Mouse (Mus musculus) neural tube, embryonic 14.5 days (tissue): ENCODE data around the gene Nmt1. TPM values are rescaled to one million over a fixed set of nuclear protein-coding genes. Genes with fewer than 3 reads are reported as not detected.
A peak's percentile ranks its signal among the peaks of the same experiment; 100 is the strongest.

Experiments
- ATAC-seq: fragments of 200-750 bp; cut with Nextera tagmentation; 2 replicates; pipeline ENCODE4 v1.8.0; 2017; ENCODE audit warnings: low read depth, mild to moderate bottlenecking, moderate TSS enrichment, moderate library complexity
- H3K27ac ChIP-seq: fragments of 300-500 bp; sonication (generic); 2 replicates; pipeline ENCODE4 v1.5.1; 2014; ENCODE audit warnings: low read depth, mild to moderate bottlenecking, control low read depth, low read length, moderate library complexity, mixed read lengths
- H3K27me3 ChIP-seq: fragments of 300-500 bp; sonication (generic); 2 replicates; pipeline ENCODE4 v1.6.1; 2014; ENCODE audit warnings: low read length; ENCODE audit not compliant: control insufficient read depth, insufficient read depth
- H3K36me3 ChIP-seq: fragments of 300-500 bp; sonication (generic); 2 replicates; pipeline ENCODE4 v1.6.1; 2014; ENCODE audit warnings: low read length, mixed read lengths; ENCODE audit not compliant: control insufficient read depth, insufficient read depth
- H3K4me1 ChIP-seq: fragments of 300-500 bp; sonication (generic); 2 replicates; pipeline ENCODE4 v1.6.1; 2014; ENCODE audit warnings: low read length; ENCODE audit not compliant: control insufficient read depth, insufficient read depth
- H3K4me2 ChIP-seq: fragments of 300-500 bp; sonication (generic); 2 replicates; pipeline ENCODE4 v1.6.1; 2014; ENCODE audit warnings: mild to moderate bottlenecking, low read depth, low read length, control low read depth
- H3K4me3 ChIP-seq: fragments of 300-500 bp; sonication (generic); 2 replicates; pipeline ENCODE4 v1.5.1; 2014; ENCODE audit warnings: low read depth, low read length, control low read depth, mixed read lengths
- H3K9ac ChIP-seq: fragments of 300-500 bp; sonication (generic); replicated peaks from 2 replicates; pipeline ENCODE4 v1.6.1; 2014; ENCODE audit warnings: low read depth, mild to moderate bottlenecking, control low read depth, low read length, mixed read lengths
- H3K9me3 ChIP-seq: fragments of 300-500 bp; sonication (generic); 2 replicates; pipeline ENCODE4 v1.6.1; 2016; ENCODE audit warnings: low read length; ENCODE audit not compliant: control insufficient read depth
- WGBS: fragments of 180-500 bp; shearing (Covaris S2); extraction: QIAGEN DNeasy Blood & Tissue Kit; methylation state at CpG from one replicate; pipeline ENCODE4 v1.1.7; 2014; 5-methylcytosine and 5-hydroxymethylcytosine counted together
- microRNA-seq: library from miRNA; unstranded; fragments of <30 nt; microRNA quantifications from one replicate; pipeline ENCODE4, GENCODE M21; 2016
- polyA plus RNA-seq: library from polyadenylated mRNA; unstranded; fragments of >200 nt; fragmentation: Nextera tagmentation; extraction: Ambion mirVana; gene quantifications from 2 replicates; pipeline ENCODE4 v1.2.1, GENCODE M21; 2014

Gene Nmt1
- polyA plus RNA-seq, 1 experiment from 2014 or later, result 35.5 TPM

DNA sequence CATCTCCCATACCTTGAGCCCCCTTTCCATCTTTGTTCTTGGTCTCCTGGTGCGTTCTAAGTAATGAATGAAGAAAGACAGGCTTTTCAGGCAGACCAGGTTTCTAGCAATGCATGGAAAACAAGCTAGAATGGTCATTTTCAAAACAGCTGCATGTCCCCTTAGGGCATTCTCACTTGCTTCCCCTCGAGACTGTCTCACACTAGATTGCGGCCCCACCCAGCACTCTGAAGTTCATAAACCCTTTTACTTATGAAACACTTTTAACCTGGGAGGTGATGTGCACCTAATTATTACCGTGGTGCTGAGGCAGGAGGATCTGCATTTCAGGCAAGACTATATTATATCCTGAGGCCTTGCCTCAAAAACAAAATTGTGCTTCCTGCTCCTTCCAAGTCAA lies 85.8 kb downstream of the Nmt1 start:
- Histone ChIP-seq H3K27ac (no peak overlapping the region), H3K27me3 (peaks cover 4% of the 10 kb centered on the region), H3K4me3 (no peak overlapping the region), H3K4me2 (no peak overlapping the region), H3K36me3 (no peaks in the 10 kb centered on the region), H3K9me3 (no peaks in the 10 kb centered on the region), H3K4me1 (peaks cover 12% of the 10 kb centered on the region), H3K9ac (no peak overlapping the region)
- ATAC-seq, result no peak
- 76% methylated on average over 4 of the region's 4 CpGs for WGBS

DNA sequence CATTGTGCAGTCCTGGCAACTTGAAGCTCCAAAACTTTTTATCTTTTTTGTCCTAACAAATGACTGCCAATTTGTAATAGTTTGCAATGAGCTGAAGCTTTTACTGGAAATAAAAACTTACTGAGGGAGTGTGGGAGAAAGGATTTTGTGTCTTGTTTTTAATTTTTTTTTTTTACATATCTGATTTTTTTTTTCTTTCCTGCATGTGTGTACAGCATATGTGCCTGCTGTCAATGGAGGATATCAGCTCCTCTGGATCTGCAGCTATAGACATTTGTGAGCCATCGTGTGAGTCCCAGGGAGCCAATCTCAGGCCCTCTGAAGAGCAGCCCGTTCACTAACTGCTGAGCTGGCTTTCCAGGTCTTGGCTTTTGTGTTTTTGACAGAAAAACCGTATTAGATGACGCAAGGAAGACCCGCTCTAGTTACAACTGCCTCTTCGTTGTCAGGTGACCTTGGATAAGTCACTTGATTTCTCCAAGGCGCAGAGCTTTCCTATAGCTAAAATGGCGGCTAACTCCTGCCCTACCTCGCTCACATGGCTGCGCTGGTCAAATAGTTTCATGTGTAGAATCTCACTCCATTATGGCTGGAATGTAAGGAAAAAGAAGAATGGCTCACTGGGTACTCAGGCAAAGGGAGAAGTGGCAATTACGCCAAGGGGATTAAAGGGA lies 86.4 kb downstream of the Nmt1 start:
- Histone ChIP-seq H3K4me1 (peaks cover 12% of the 10 kb centered on the region), H3K27ac (peak overlapping the region; percentile 90; the same call in 1 of the 2 replicates), H3K27me3 (peaks cover 4% of the 10 kb centered on the region), H3K9me3 (no peaks in the 10 kb centered on the region), H3K36me3 (no peaks in the 10 kb centered on the region), H3K4me2 (peak overlapping the region; percentile 78), H3K4me3 (peak overlapping the region; percentile 59), H3K9ac (peak overlapping the region; percentile 74)
- 89% methylated on average over 11 of the region's 11 CpGs for WGBS
- ATAC-seq, result no peak

DNA sequence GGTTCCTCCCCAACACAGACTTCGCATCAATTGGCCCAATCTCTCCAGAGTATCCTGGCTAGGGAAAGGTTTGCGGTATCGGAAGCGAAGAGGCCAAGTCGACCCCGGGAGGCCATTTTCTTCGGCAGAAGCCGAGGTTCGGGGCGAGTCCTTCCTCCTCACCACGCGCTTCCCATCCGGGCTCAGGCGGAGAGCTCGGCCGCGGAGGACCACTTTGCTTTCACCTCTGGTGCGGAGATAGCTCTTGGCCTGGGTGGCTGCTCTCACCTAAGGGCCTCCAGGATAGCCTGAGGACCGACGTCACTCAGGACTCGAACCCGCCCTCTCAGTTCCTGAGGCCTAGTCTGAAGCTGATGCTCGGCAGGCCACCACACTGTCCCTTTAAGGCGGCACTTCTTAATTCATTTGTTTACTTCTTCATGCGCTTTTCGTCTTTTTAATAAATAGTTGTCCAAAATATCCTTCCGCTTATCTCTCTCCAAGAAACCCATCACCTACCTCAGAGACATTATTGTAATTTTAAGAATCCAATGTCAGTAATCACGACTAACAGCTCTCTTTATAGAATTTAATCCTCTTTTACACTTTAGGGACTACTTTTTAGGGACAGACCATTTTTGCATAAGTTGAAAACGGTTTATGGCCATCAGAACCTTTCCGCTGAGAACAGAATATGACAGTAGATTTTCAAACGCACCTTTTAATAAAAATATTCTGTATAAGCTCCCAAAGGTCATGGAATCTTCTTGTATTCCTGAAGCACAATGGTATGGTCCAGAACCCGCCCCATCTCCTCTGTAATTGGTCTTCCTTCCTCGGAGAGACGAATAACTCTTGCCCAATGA lies 87.4 kb downstream of the Nmt1 start:
- Histone ChIP-seq H3K4me1 (peaks cover 12% of the 10 kb centered on the region), H3K4me3 (peak overlapping the region; percentile 59), H3K4me2 (peak overlapping the region; percentile 78), H3K36me3 (no peaks in the 10 kb centered on the region), H3K9me3 (no peaks in the 10 kb centered on the region), H3K27ac (peak overlapping the region; percentile 90), H3K27me3 (peaks cover 4% of the 10 kb centered on the region), H3K9ac (peak overlapping the region; percentile 74)
- ATAC-seq, result peak; percentile 79
- WGBS, result under 1% methylated on average over 34 of the region's 34 CpGs

DNA sequence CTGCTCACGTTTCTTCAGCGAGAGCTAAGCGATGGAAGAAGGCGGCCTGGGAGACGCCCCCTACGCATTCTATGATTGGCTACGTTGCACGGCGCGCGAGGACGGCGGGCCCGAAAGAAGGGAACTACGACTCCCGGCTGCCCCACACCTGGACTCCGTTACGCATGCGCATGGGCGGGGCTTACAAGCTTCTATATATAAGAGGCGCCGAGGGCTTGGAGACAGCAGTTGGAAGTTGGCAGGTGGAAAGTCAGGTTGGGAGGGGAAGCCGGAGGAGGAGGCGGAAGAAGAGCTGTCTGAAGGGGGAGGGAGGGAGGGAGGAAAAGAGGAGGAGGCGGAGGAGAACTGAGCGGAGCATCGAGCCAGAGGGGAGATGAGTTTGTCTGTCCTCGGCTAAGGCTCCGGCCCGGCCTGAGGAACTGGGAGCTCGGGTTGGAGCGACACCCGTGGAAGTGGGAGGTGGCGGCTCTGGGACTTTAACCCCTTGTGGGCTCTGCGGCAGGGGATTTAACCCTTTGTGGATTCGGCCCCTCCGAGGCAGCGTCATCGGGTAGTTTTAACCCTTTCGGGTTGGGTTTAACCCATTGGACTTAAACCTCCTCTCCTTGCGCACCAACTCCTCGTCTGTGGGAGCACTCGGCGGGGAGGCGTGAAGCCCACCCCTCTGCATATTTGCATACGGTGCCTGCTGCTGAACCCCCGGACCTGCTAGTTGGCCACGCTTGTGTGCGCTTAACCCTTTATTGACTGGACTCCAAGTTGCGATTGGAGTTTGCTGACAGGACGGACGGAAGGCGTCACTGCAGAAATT lies 88.2 kb downstream of the Nmt1 start, which contains the start of gene Hexim1:
Gene Hexim1 (plus strand): TSS at position 224 of the 811 bp plus-strand sequence.
- no peaks in the 10 kb centered on the region for H3K36me3 ChIP-seq
- H3K9ac ChIP-seq, result peak within 1 kb of the TSS; percentile 74
- H3K4me3 ChIP-seq, result peak within 1 kb of the TSS; percentile 59
- peak within 1 kb of the TSS; percentile 78 for H3K4me2 ChIP-seq
- peaks cover 12% of the 10 kb centered on the region for H3K4me1 ChIP-seq
- ATAC-seq, result peak; percentile 96
- peaks cover 3% of the 10 kb centered on the region for H3K27me3 ChIP-seq
- under 1% methylated on average over 53 of the region's 53 CpGs for WGBS
- peak within 1 kb of the TSS; percentile 90 for H3K27ac ChIP-seq
- no peaks in the 10 kb centered on the region for H3K9me3 ChIP-seq

DNA sequence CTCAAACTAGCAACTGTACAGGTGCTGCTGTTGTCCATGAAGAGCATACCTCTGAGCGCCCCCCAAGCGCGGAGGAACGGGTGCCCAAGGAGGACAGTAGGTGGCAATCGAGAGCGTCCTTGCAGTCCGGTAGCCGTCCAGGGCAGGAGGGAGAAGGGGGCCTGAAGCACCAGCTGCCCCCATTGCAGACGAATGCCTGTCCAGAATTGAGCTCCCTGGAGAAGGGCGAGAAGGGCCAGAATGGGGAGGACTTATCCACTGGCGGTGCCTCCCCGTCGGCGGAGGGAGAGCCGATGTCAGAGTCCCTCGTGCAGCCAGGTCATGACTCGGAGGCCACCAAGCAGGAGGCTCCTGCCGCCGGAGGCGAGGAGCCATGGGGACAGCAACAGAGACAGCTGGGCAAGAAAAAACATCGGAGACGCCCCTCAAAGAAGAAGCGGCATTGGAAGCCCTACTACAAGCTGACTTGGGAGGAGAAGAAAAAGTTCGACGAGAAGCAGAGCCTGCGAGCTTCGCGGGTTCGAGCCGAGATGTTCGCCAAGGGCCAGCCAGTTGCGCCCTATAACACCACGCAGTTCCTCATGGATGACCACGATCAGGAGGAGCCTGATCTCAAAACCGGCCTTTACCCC lies 89.1 kb downstream of the Nmt1 start:
- under 1% methylated on average over 34 of the region's 35 CpGs for WGBS
- peak; percentile 26; the same call in 1 of the 2 replicates for ATAC-seq
- Histone ChIP-seq H3K27me3 (no peaks in the 10 kb centered on the region), H3K36me3 (no peaks in the 10 kb centered on the region), H3K4me1 (peaks cover 12% of the 10 kb centered on the region), H3K27ac (peak overlapping the region; percentile 88; the same call in 1 of the 2 replicates), H3K4me2 (peak overlapping the region; percentile 78), H3K9ac (peak overlapping the region; percentile 60), H3K4me3 (peak overlapping the region; percentile 59), H3K9me3 (no peaks in the 10 kb centered on the region)

DNA sequence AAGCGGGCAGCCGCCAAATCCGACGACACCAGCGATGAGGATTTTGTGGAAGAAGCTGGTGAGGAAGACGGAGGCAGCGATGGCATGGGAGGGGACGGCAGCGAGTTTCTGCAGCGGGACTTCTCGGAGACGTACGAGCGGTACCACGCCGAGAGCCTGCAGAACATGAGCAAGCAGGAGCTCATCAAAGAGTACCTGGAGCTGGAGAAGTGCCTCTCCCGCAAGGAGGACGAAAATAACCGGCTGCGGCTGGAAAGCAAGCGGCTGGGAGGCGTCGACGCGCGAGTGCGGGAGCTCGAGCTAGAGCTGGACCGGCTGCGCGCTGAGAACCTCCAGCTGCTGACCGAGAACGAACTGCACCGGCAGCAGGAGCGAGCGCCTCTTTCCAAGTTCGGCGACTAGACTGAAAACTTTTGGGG lies 89.6 kb downstream of the Nmt1 start:
- Histone ChIP-seq H3K9me3 (no peaks in the 10 kb centered on the region), H3K4me1 (peaks cover 7% of the 10 kb centered on the region)
- WGBS, result 0% methylated on average over 38 of the region's 38 CpGs

More for the DNA sequence above, 89.6 kb downstream of the Nmt1 start:
- peak overlapping the region; percentile 55; the same call in 1 of the 2 replicates for H3K27ac ChIP-seq
- H3K4me3 ChIP-seq, result peak overlapping the region; percentile 59
- no peaks in the 10 kb centered on the region for H3K27me3 ChIP-seq
- peak overlapping the region; percentile 60 for H3K9ac ChIP-seq
- H3K36me3 ChIP-seq, result no peaks in the 10 kb centered on the region
- ATAC-seq, result no peak
- peak overlapping the region; percentile 78 for H3K4me2 ChIP-seq

Small RNAs within 50 kb of the gene (microRNA-seq; reads per million reads assigned to microRNA genes)
- not detected for gene Mir6931

Other genes starting within 250 kb of the Nmt1 start
- 34.1 and 34.7 TPM in 2 replicates for gene Gjc1, start 208.5 kb upstream of the Nmt1 start, polyA plus RNA-seq
- 5.0 and 10.2 TPM in 2 replicates for gene Higd1b, start 192.3 kb upstream of the Nmt1 start, polyA plus RNA-seq
- gene Eftud2, start 147.2 kb upstream of the Nmt1 start, polyA plus RNA-seq, result 113 and 135 TPM in 2 replicates
- 2.1 and 2.4 TPM in 2 replicates for gene Ccdc103, start 147.0 kb upstream of the Nmt1 start, polyA plus RNA-seq
- 0.17 TPM in 1 of 2 replicates, not detected in the other for gene Fam187a, start 143.0 kb upstream of the Nmt1 start, polyA plus RNA-seq
- gene Gfap, start 127.3 kb upstream of the Nmt1 start, polyA plus RNA-seq, result 0.17 and 0.88 TPM in 2 replicates
- gene Kif18b, start 103.1 kb upstream of the Nmt1 start, polyA plus RNA-seq, result 0.84 and 0.88 TPM in 2 replicates
- gene C1ql1, start 81.5 kb upstream of the Nmt1 start, polyA plus RNA-seq, result 5.6 and 6.8 TPM in 2 replicates
- gene Dcakd, start 143 bp downstream of the Nmt1 start, polyA plus RNA-seq, result 178 and 193 TPM in 2 replicates
- 1.3 and 1.4 TPM in 2 replicates for gene Plcd3, start 73.5 kb downstream of the Nmt1 start, polyA plus RNA-seq
- 8.1 and 8.2 TPM in 2 replicates for gene Acbd4, start 73.5 kb downstream of the Nmt1 start, polyA plus RNA-seq
- 5.8 and 6.1 TPM in 2 replicates for gene Hexim1, start 88.0 kb downstream of the Nmt1 start, polyA plus RNA-seq
- 24.4 and 29.8 TPM in 2 replicates for gene Hexim2, start 104.2 kb downstream of the Nmt1 start, polyA plus RNA-seq
- 5.1 and 9.2 TPM in 2 replicates for gene Fmnl1, start 142.9 kb downstream of the Nmt1 start, polyA plus RNA-seq
- gene 1700023F06Rik, start 180.4 kb downstream of the Nmt1 start, polyA plus RNA-seq, result 1.4 and 2.4 TPM in 2 replicates
- gene Spata32, start 190.2 kb downstream of the Nmt1 start, polyA plus RNA-seq, result 0.32 and 0.92 TPM in 2 replicates
- gene Map3k14, start 239.3 kb downstream of the Nmt1 start, polyA plus RNA-seq, result 3.0 and 4.1 TPM in 2 replicates